Mouse (Mus musculus) layer of hippocampus, adult 9-10 months (tissue): Measurements from ENCODE around the gene Flnb.

Experiments
- DNase-seq: peaks from one replicate; pipeline ENCODE4 v3.0.0; 2022; ENCODE audit warnings: low spot score

Gene Flnb

GRCm38 (mm10) chr14:7826151-7826937 lies 8.6 kb downstream of the Flnb start:
- DNase-seq = no peak

- no peak for DNase-seq
Observed at GRCm38 (mm10) chr14:7829181-7829580, 11.4 kb downstream of the Flnb start.

DNA sequence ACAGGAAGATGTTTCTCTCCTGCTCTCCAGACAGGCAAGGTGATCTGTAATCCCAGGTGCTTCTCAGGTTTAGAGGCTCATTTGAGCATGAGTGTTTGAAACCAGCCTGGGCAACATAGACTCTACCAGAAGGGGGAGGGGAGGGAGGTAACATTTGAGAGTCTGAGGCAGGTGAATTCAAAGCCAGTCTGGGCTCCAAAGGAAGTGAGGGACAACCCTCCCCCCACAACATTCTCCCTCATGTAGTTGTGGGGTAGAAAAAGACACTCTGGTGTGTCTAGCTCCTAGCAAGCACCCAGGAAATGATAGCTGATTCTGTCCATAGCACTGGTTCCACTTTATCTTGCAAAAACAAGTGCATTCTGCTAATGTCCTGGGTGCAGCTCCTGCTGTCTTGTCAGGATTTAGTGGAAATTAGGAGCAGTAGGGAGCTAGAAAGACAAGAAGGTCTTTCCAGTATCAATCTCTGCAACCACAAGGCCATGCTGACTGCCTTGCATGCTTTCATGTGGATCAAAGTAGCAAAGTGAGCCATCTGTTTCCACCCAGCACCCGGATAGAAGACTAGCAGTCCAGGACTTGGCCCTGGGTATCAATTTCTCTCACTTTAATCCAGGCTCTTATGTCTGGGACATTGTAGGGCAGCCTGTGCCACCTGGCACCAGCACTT lies 14.1 kb downstream of the Flnb start:
- no peak for DNase-seq

DNA sequence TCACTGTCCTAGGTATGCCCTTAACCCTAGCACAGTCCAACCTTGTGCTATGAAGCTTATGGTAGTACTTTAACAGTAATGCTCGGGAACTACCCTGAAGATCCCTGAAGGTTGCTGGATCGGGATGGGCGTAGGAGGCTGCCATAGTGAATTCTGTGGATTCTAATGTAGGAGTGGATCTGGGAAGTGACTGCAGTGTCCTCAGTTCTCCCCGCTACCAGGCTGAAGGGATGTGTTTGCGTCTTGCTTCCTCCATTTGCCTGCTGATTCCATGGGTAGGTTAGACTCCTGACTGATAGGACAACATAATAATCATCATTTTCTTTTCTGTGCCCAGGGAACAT lies 14.7 kb downstream of the Flnb start:
- DNase-seq = no peak

GRCm38 (mm10) chr14:7833458-7833857 lies 15.7 kb downstream of the Flnb start:
- no peak for DNase-seq

DNA sequence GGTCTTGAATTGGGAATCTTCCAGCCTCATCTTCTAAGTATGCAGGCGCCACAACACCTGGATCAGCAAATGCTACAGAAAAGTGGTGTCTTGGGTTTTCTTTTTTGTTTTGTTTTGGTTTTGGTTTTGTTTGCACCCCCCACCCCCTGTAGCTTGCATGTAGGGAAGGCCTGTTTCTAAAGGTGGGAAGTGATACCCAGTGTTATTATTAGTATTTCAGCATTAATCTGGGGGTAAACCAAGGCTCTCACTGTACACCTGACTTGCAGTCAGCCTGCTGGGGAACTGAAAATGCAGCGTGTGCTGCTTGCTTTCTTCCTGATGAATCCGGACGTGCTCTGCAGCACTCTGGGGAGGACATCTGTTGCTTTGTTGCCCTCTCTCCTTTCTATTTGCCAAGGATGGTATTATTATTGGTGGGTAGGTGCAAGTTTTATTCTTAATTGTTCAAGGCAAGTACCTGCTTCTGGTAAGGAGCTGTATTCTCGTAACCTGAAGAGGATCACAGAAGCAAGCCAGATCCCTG lies 20.9 kb downstream of the Flnb start:
- no peak for DNase-seq

DNA sequence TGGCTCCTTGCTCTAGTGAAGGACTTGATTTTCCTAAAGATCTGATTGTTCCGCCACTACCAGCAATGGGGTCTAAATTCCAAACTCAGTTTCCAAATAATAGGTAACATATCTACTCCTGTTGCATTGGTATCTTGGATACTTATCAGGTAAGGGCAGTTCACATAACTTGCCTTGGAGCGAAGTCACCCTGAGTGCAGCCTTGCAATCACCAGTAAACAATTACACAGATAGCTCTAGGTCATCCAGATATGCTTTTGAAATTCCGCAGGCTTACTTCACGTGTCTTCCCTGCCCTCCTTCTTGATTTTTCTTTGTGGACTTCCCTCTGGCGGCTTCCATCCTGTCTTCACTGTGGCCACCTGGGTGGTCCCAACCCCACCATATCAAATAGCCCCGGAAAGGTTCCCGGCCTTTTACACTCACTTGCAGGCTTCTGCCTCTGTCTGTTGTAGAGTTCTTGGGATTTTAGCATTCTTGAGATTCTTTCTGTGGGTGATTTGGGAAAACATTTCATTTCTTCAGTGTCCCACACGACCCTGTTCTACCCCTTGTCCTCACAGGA lies 22.3 kb downstream of the Flnb start:
- no peak for DNase-seq

DNA sequence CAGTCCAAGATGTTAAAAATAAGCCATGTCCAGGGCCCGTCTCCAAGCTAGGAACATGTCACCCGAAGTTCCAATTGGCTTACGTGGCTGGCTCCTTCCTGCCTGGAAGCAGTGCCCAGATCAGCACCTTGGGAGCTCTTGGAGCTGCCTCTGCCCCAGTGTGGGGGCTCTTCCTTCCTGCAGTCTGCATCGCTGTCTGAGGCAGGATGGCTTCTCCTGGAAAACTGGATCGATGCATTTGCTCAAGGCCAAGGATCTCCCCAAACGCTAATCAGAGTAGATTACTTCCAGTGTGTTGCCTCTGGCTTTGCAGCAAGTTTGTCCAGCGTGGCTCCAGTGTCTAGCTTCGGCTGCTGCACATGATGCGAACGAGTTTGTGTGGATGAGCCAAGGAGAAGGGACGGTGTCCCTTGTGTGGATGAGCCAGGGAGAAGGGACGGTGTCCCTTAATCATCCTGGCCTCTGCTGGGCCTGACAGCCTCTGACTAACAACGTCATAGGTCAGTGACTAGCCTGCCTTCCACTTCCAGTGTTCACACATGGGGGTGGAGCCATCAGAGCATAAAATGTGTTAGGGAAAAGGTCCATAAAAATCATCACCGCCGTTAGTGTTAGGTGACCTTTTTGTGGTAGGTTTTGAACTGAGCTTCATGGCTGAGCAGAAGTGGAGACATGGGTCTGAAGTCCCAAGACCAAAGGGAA lies 25.0 kb downstream of the Flnb start:
- DNase-seq = no peak

GRCm38 (mm10) chr14:7846696-7847095 lies 28.9 kb downstream of the Flnb start:
- no peak for DNase-seq

- no peak for DNase-seq
Observed at GRCm38 (mm10) chr14:7847746-7848232, 30.0 kb downstream of the Flnb start.

DNA sequence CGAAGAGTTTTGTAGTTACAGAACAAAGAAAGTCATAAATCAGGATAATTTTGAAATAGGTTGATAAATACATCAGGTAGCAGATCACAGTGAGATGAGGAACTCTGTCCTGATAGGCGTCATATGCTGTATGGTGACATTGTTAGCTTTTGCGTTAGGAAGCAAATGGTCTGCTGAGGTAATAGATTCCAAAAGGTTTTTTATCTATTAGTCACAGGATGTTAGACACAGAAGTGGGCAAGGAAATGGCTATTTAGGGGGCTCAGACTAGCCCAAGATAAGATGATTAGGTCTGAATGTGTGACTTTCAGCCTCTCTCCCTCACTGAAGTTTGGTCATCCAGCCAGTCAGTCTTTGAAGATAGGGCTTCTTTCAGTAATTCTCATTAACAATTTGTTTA lies 33.2 kb downstream of the Flnb start:
- DNase-seq = no peak

GRCm38 (mm10) chr14:7851543-7852065 lies 33.8 kb downstream of the Flnb start:
- no peak for DNase-seq

DNA sequence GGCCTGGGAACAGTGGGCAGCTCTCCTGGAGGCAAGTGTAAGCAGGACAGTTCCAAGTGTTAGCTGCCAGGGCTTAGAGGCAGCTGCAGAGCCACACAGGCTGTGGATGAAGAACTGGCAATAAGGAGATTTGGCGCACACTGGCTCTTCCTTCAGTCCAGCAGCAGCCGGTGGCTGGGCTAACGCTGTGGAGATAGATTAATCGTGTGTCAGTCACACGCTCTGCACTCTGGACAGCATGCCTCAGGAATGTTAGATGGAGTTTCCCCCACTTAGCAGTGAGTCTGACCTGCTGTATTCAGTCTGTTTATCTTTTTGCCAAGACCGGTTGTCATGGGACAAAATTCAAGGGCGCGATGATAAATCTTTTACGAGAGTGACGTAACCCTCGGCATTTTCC lies 35.9 kb downstream of the Flnb start:
- DNase-seq = no peak

DNA sequence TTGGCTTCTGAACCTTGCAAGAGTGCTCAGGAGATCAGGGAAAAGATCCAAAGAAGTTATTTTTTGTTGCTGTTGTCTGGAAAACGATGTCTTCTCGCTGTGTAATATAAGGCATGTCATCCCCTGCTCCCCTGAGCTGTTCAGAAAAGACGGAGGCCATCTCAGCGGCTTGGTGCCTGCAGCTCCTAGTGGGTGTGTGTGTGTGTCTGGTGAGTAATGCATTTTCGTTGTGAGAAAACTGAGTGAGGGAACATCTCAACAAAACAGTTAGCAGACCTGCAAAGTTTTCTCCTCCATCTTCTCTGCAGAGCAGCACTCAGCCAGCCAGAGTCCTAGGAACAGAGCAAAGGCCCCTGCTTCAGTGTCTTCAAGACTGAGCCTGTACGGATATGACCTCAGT lies 36.6 kb downstream of the Flnb start:
- no peak for DNase-seq

DNA sequence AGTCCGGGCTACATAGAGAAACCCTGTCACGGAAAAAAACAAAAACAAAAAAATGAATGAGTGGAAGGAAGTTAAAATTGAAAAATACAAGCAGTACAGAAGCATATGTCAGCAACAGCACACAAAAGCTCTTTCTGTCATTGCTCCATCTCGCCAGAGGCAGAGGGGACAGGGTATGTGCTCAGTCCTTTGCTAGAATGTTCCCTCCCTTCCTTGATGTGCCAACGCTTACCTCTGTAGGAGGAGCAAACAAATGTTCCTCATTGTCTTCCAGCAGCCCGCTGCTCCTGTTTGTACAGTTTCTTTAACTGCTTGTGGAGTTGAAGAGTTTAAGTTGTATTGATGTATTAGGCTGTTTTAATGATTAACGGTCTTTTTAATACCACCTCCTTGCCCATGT lies 37.3 kb downstream of the Flnb start:
- no peak for DNase-seq

DNA sequence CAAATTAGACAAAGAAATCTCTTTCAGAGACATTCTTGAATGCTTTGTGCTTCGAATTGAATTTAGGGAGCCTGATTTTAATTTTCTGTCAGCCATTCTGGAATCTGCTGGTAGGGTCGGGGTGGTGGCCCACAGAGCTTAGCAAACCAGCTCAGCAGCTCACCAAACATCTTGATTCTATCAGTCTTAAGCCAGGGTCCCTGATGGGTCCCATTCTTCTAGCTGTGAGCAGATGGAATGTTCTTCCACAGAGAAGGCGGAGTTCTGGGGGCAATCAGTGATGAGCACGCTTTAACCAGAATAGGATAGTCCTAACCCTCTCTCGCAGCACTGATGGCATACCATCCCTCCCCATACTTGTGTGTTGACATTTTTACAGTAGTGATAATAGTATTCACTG lies 37.7 kb downstream of the Flnb start:
- no peak for DNase-seq

DNA sequence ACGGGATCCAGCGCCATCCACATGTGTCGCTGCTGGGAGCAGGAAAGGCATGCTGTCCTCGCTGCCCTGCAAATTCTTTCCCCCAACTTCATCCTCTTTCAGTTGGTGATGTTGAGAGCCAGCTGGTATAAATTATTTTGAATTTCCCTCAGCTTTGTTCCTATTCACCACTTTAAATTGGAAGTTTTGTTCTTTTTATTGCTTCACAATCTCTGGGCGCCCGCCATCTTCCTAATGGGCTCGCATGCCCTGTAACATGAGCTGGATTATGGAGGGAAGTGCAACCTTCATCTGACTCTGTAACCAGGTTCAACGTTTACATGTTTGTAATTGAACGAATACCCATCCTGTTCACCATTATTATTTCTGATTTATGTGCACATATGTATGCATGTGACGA lies 38.6 kb downstream of the Flnb start:
- no peak for DNase-seq

- no peak for DNase-seq
Observed at GRCm38 (mm10) chr14:7857835-7858234, 40.1 kb downstream of the Flnb start.

GRCm38 (mm10) chr14:7858430-7858829 lies 40.7 kb downstream of the Flnb start:
- DNase-seq = no peak

GRCm38 (mm10) chr14:7860525-7861154 lies 42.9 kb downstream of the Flnb start:
- DNase-seq = no peak

- no peak for DNase-seq
Observed at GRCm38 (mm10) chr14:7861275-7861674, 43.5 kb downstream of the Flnb start.

DNA sequence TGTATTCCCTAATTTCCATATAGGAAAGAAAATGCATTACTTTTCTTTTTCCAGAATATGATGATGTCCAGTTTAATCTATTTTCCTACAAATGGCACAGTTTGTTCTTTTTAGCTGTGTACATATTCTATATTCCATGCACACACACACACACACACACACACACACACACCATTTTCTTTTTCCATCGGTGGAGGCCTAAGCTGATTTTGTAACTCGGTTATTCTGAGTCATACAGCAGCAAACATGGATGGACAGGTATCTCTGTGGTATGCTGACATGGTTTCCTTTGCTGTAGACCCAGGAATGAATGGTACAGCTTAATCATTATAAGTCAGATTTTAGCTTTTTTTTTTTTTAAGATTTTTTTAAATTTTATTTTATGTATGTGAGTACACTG lies 44.5 kb downstream of the Flnb start:
- no peak for DNase-seq
